Mouse (Mus musculus) lung, postnatal 0 days (tissue): ENCODE measurements around the gene Dysf. TPM values are rescaled to one million over a fixed set of nuclear protein-coding genes. Genes with fewer than 3 reads are reported as not detected.
A peak's percentile ranks its signal among the peaks of the same experiment; 100 is the strongest.

Experiments used
- ATAC-seq: fragments of 200-750 bp; cut with Nextera tagmentation; 2 replicates; pipeline ENCODE4 v1.8.0; 2017; ENCODE audit warnings: moderate library complexity
- DNase-seq: peaks from one replicate; pipeline ENCODE4 v3.0.0-alpha.2; 2016; ENCODE audit warnings: low spot score
- H3K27ac ChIP-seq: fragments of 300-500 bp; sonication (generic); 2 replicates; pipeline ENCODE4 v1.5.1; 2014; ENCODE audit warnings: antibody characterized with exemption, mild to moderate bottlenecking, low read length, mixed read lengths
- H3K27me3 ChIP-seq: fragments of 300-500 bp; sonication (generic); replicated peaks from 2 replicates; pipeline ENCODE4 v1.6.1; 2014; ENCODE audit warnings: low read length, mixed read lengths; ENCODE audit not compliant: insufficient read depth
- H3K36me3 ChIP-seq: fragments of 300-500 bp; sonication (generic); 2 replicates; pipeline ENCODE4 v1.6.1; 2014; ENCODE audit warnings: low read length, mixed read lengths; ENCODE audit not compliant: insufficient read depth
- H3K4me1 ChIP-seq: fragments of 300-500 bp; sonication (generic); 2 replicates; pipeline ENCODE4 v1.6.1; 2014; ENCODE audit warnings: antibody characterized with exemption, low read depth, low read length, mixed read lengths; ENCODE audit not compliant: insufficient read depth
- H3K4me2 ChIP-seq: fragments of 300-500 bp; sonication (generic); replicated peaks from 2 replicates; pipeline ENCODE4 v1.6.1; 2014; ENCODE audit warnings: low read depth, mild to moderate bottlenecking, low read length, moderate library complexity, mixed read lengths
- H3K4me3 ChIP-seq: fragments of 300-500 bp; sonication (generic); 2 replicates; pipeline ENCODE4 v1.5.1; 2014; ENCODE audit warnings: low read depth, low read length
- H3K9ac ChIP-seq: fragments of 300-500 bp; sonication (generic); replicated peaks from 2 replicates; pipeline ENCODE4 v1.6.1; 2014; ENCODE audit warnings: low read depth, mild to moderate bottlenecking
- H3K9me3 ChIP-seq: fragments of 300-500 bp; sonication (generic); 2 replicates; pipeline ENCODE4 v1.6.1; 2016; ENCODE audit warnings: low read length, mixed read lengths
- CTCF ChIP-seq: IDR thresholded peaks from 2 replicates; pipeline ENCODE4 v1.5.1; 2016; ENCODE audit warnings: antibody characterized with exemption, mild to moderate bottlenecking
- EP300 ChIP-seq: IDR thresholded peaks from 2 replicates; pipeline ENCODE4 v1.6.1; 2016; ENCODE audit warnings: antibody characterized with exemption, mild to moderate bottlenecking, control low read depth
- WGBS: fragments of 180-500 bp; shearing (Covaris S2); extraction: QIAGEN DNeasy Blood & Tissue Kit; methylation state at CpG from one replicate; pipeline ENCODE4 v1.1.7; 2014; 5-methylcytosine and 5-hydroxymethylcytosine counted together
- polyA plus RNA-seq: library from polyadenylated mRNA; unstranded; fragments of >200 nt; fragmentation: Nextera tagmentation; extraction: Ambion mirVana; gene quantifications from 2 replicates; pipeline ENCODE4 v1.2.1, GENCODE M21; 2015

Gene Dysf
- polyA plus RNA-seq, result 6.3 and 6.6 TPM in 2 replicates

DNA sequence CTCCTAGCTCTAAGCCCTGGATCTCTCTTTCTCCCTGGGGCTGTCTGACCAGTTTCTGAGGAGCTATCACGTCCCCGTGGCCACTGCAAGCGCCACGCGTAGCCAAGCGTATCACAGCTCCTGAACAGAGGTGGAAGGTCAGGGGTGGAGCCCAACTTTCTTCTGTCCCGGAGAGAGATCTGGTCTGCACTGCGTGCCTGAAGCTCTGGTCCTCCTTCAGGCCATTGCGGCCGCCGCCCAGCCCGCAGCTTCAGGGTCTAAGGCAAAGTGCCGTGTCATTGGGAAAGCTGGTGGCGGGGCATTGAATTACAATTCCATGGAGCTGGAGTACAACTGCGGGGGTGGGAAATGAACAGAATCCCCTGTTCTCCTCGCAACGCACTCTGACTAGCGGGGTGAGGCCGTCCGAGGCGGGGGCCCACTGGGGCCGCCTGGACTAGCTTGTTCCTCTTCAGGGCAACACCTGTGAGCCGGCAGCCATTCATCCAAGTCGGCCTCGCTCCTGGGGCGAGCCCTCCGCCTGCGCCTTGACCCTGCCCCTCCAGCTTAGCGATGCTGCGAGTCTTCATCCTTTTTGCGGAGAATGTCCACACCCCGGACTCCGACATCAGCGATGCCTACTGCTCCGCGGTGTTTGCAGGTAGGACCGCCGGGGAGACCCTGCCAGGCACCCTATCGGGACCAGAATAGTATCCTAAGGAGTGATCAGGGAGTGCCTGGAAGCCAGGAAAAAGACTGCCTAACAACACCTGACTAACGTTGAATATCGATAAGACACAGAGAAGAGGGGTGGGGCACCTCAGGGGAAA is at the start of gene Dysf:
Gene Dysf (plus strand): TSS at position 228 of the 809 bp plus-strand sequence.
- DNase-seq (peak; percentile 37), ATAC-seq (peak; percentile 57)
- Histone ChIP-seq H3K9ac (no peak within 1 kb of the TSS), H3K27ac (no peak within 1 kb of the TSS), H3K4me2 (peak within 1 kb of the TSS; percentile 57), H3K4me3 (peak within 1 kb of the TSS; percentile 23; the same call in 1 of the 2 replicates), H3K27me3 (no peaks in the 10 kb centered on the region), H3K36me3 (no peaks in the 10 kb centered on the region), H3K9me3 (no peaks in the 10 kb centered on the region), H3K4me1 (peaks cover 3% of the 10 kb centered on the region; the same call in 1 of the 2 replicates)
- 4% methylated on average over 41 of the region's 41 CpGs for WGBS
- TF ChIP-seq CTCF (peak; percentile 42), EP300 (no peak)

DNA sequence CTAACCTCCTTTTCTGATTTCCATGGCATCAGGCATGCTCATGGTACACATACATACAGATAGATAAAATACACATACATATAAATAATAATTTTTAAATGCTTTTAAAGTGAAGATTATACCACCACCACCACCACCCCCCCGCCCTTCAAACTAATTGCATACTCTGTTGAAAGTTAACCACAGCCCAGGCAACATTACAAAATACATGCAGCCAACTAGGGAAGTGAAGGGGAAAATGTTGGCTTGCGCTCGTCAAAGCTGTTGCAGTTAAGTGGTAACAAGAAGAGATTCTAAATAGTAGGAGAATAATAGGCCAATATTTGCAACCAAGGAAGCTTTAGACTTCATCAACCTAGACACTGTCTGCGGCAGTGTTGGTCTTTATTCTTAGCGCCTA is 20.7 kb upstream of the Dysf start:
- DNase-seq (no peak), ATAC-seq (no peak)
- H3K4me1 ChIP-seq, result no peaks in the 10 kb centered on the region
- no peak overlapping the region for H3K4me3 ChIP-seq
- H3K4me2 ChIP-seq, result no peak overlapping the region
- H3K36me3 ChIP-seq, result peaks cover 20% of the 10 kb centered on the region; the same call in 1 of the 2 replicates
- TF ChIP-seq CTCF, result no peak
- TF ChIP-seq EP300, result no peak
- no peaks in the 10 kb centered on the region for H3K27me3 ChIP-seq
- H3K27ac ChIP-seq, result no peak overlapping the region
- no peak overlapping the region for H3K9ac ChIP-seq
- H3K9me3 ChIP-seq, result no peaks in the 10 kb centered on the region
- 94% methylated on average over 5 of the region's 5 CpGs for WGBS

DNA sequence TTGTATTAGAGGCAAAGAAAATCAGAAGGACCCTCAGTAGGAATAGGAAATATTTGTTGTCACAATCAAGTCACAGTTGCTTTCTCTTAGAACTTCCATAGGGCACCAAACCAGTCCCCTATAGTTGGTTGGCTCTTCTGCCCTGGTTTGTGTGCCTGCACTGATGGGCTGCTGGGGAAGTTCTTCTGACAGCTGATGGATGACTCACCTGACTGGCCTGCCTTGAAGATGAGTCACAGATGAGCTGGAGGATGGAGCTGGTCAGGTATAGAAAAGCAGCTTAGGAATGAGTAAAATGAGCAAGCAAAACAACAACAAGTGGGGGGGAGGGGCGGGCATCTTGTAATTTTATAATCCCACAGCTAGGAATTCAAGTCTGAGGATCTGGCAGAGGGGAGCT is 5.7 kb upstream of the Dysf start:
- TF ChIP-seq CTCF, result no peak
- TF ChIP-seq EP300, result no peak
- Histone ChIP-seq H3K36me3 (no peaks in the 10 kb centered on the region), H3K4me2 (no peak overlapping the region), H3K9me3 (no peaks in the 10 kb centered on the region), H3K4me3 (no peak overlapping the region), H3K4me1 (no peaks in the 10 kb centered on the region), H3K27me3 (no peaks in the 10 kb centered on the region), H3K27ac (no peak overlapping the region), H3K9ac (no peak overlapping the region)
- WGBS, result 36% methylated on average over 1 of the region's 1 CpGs
- ATAC-seq (no peak), DNase-seq (no peak)

DNA sequence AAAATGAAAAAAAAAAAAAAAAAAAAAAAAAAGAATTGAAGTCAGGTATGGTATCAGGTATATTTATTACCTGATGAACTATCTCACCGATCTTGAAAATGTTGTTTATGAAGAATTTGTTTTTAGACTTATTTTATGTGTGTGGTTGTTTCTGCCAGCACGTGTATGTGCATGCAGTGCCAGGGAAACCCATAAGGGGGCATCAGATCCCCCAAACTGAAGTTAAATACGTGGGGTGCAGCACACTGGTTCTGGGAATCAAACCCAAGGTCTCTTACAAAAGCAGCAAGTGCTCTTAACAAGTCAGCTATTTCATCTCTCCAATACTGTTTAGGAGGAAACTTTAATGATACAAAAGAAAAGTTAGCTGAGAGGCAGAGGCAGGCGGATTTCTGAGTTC is 4.1 kb upstream of the Dysf start:
- WGBS, result 81% methylated on average over 4 of the region's 4 CpGs
- H3K9me3 ChIP-seq, result no peaks in the 10 kb centered on the region
- H3K4me3 ChIP-seq, result no peak overlapping the region
- ATAC-seq (no peak), DNase-seq (no peak)
- H3K9ac ChIP-seq, result no peak overlapping the region
- H3K27ac ChIP-seq, result no peak overlapping the region
- peaks cover 3% of the 10 kb centered on the region; the same call in 1 of the 2 replicates for H3K4me1 ChIP-seq
- H3K27me3 ChIP-seq, result no peaks in the 10 kb centered on the region
- TF ChIP-seq CTCF (0 out of 2 replicates have a peak, but pooled peaks have one; percentile 6), EP300 (no peak)
- no peaks in the 10 kb centered on the region for H3K36me3 ChIP-seq
- H3K4me2 ChIP-seq, result no peak overlapping the region

DNA sequence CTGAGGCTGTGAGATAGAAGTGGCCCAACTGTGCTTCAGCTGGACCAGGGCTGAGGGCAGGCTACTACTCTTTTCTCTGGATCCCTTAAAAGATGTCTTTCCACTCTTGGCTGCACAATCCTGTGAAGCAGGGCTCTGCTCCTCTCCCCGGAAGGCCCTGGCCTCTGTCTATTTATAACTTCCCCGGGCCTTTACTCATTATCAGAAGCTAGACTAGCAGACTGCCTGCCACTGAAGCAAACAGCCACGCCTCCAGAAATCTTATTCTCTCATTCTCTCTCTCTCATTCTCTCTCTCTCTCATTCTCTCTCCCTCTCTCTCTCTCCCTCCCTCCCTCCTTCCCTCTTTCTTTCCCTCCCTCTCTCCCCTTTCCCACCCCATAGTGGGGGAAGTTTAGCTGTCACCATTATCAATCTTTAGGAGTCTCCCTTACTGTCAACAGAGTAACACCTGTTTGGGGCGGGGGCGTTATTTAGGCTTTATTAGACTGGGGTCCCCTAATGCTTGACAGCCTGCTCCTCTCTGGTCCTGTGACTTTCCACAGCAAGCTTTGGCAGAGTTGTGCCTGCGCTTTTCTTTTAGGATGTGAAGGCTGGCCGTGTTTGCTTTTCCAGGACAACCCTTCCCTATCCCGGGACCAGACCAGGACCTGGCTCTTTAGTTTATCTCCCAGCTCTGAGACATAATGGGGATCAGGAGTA is 932 bp downstream of the Dysf start:
- Histone ChIP-seq H3K27ac (no peak overlapping the region), H3K36me3 (no peaks in the 10 kb centered on the region), H3K4me3 (no peak overlapping the region), H3K9me3 (no peaks in the 10 kb centered on the region), H3K4me1 (peaks cover 3% of the 10 kb centered on the region; the same call in 1 of the 2 replicates), H3K9ac (no peak overlapping the region), H3K27me3 (no peaks in the 10 kb centered on the region), H3K4me2 (peak overlapping the region; percentile 57; the same call in 1 of the 2 replicates)
- DNase-seq (no peak), ATAC-seq (no peak)
- WGBS, result 33% methylated on average over 8 of the region's 8 CpGs
- no peak for TF ChIP-seq EP300
- no peak for TF ChIP-seq CTCF

DNA sequence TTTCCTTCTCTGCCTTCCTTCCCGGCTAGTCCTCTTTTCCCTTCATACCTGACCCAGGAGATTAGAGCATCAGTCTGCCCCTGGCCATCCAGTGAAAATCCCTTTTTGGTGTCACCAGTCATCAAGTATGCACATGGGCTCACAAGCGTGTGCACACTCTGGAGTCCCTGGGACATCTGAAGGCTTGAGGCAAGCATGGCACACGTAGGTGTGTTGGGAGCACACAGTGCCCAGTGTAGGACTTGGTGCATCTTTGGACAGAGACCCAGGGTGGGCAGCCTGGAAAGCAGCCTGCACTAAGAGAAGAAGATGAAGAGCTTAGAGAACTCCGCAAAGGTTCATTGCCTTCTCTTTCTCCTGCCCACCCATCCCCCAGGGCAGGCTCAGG is 1.5 kb downstream of the Dysf start:
- DNase-seq, result no peak
- H3K27me3 ChIP-seq, result no peaks in the 10 kb centered on the region
- TF ChIP-seq CTCF, result no peak
- no peak for TF ChIP-seq EP300
- H3K4me2 ChIP-seq, result no peak overlapping the region
- peaks cover 3% of the 10 kb centered on the region; the same call in 1 of the 2 replicates for H3K4me1 ChIP-seq
- WGBS, result 47% methylated on average over 4 of the region's 4 CpGs
- H3K27ac ChIP-seq, result no peak overlapping the region
- H3K36me3 ChIP-seq, result no peaks in the 10 kb centered on the region
- H3K4me3 ChIP-seq, result no peak overlapping the region
- no peaks in the 10 kb centered on the region for H3K9me3 ChIP-seq
- ATAC-seq, result no peak
- no peak overlapping the region for H3K9ac ChIP-seq
